Mouse (Mus musculus) small intestine, adult 2 months (tissue): Measurements from ENCODE around the gene Olfr983. TPM values are rescaled to one million over a fixed set of nuclear protein-coding genes. Genes with fewer than 3 reads are reported as not detected.

ENCODE experiments used
- H3K27ac ChIP-seq: fragments of 200-500 bp; 2 replicates; pipeline ENCODE4 v1.5.1; 2012; ENCODE audit warnings: low read depth, low read length, control low read depth, inconsistent platforms; ENCODE audit not compliant: insufficient read depth
- H3K27me3 ChIP-seq: fragments of 200-500 bp; 2 replicates; pipeline ENCODE4 v1.6.1; 2012; ENCODE audit warnings: mild to moderate bottlenecking, moderate library complexity, low read length, inconsistent platforms; ENCODE audit not compliant: control insufficient read depth, insufficient read depth
- H3K36me3 ChIP-seq: fragments of 200-500 bp; 2 replicates; pipeline ENCODE4 v1.6.1; 2012; ENCODE audit warnings: mild to moderate bottlenecking, low read length, control low read depth, inconsistent platforms; ENCODE audit not compliant: control insufficient read depth, insufficient read depth
- H3K4me1 ChIP-seq: fragments of 200-500 bp; 2 replicates; pipeline ENCODE4 v1.6.1; 2012; ENCODE audit warnings: low read length, inconsistent platforms, mixed read lengths; ENCODE audit not compliant: control insufficient read depth, insufficient read depth, insufficient read length
- H3K4me3 ChIP-seq: fragments of 200-500 bp; 2 replicates; pipeline ENCODE4 v1.5.1; 2012; ENCODE audit warnings: low read depth, mild to moderate bottlenecking, control low read depth, inconsistent platforms, low read length, moderate library complexity
- CTCF ChIP-seq: fragments of 200-500 bp; IDR thresholded peaks from 2 replicates; pipeline ENCODE4 v1.5.1; 2012; ENCODE audit warnings: low read depth, mild to moderate bottlenecking, control low read depth, inconsistent platforms, low read length, moderate library complexity, mixed read lengths; ENCODE audit not compliant: insufficient replicate concordance, insufficient read length; ENCODE audit errors: extremely low read depth
- POLR2A ChIP-seq: fragments of 200-500 bp; IDR thresholded peaks from 2 replicates; pipeline ENCODE4 v1.6.1; 2012; ENCODE audit warnings: low read depth, mild to moderate bottlenecking, control low read depth, inconsistent platforms, low read length, moderate library complexity
- WGBS: fragments of 180-500 bp; shearing (Covaris S2); methylation state at CpG from one replicate; pipeline ENCODE4 v1.1.7; 2018; 5-methylcytosine and 5-hydroxymethylcytosine counted together
- polyA plus RNA-seq: library from polyadenylated mRNA; depleted of rRNA; stranded (reverse); fragments of >200 nt; gene quantifications from 2 replicates; pipeline ENCODE4 v1.2.3, GENCODE M21; 2012; rRNA removed

Gene Olfr983
- polyA plus RNA-seq, 1 experiment: not detected

- WGBS: 15% methylated on average over 10 of the region's 10 CpGs
- no peak for TF ChIP-seq CTCF
- TF ChIP-seq POLR2A: no peak
These were observed 23.4 kb upstream of the Olfr983 start for GRCm38 (mm10) chr9:40116645-40117286.

DNA sequence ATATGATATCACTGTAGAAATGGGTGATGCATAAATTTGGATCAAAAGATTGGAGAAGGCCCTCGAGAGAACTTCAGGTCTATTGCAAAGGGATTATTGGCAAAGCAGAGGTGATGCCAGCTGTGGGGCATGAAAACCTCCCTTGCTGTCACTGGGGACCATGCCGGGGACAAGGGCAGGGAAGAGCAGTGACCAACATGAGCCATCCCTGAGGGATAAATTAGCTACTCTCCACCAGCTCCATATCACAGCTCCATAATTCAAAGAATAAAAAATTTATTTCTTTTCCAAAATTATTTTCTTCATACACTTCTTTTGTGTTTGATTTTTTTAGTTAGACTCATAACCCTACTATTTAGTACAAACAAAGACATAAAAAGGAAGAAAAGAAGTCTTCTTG lies 20.7 kb upstream of the Olfr983 start, which contains the start of gene Olfr984:
Gene Olfr984 (minus strand): TSS at position 101 of the 400 bp plus-strand sequence.
- Histone ChIP-seq H3K4me3 (no peak within 1 kb of the TSS), H3K4me1 (no peaks in the 10 kb centered on the region), H3K27me3 (no peaks in the 10 kb centered on the region), H3K27ac (no peak within 1 kb of the TSS), H3K36me3 (no peaks in the 10 kb centered on the region)
- TF ChIP-seq CTCF (no peak), POLR2A (no peak)
- 82% methylated on average over 2 of the region's 2 CpGs for WGBS

More at GRCm38 (mm10) chr9:40116645-40117286, 23.4 kb upstream of the Olfr983 start:
- Histone ChIP-seq H3K4me1 (no peaks in the 10 kb centered on the region), H3K27me3 (no peaks in the 10 kb centered on the region), H3K4me3 (no peak overlapping the region), H3K27ac (no peak overlapping the region), H3K36me3 (no peaks in the 10 kb centered on the region)

- 59% methylated on average over 3 of the region's 3 CpGs for WGBS
- Histone ChIP-seq H3K27ac (no peak overlapping the region), H3K36me3 (no peaks in the 10 kb centered on the region), H3K27me3 (no peaks in the 10 kb centered on the region), H3K4me1 (no peaks in the 10 kb centered on the region), H3K4me3 (no peak overlapping the region)
- TF ChIP-seq POLR2A: no peak
- TF ChIP-seq CTCF: no peak
These were observed 1.4 kb upstream of the Olfr983 start for GRCm38 (mm10) chr9:40094769-40095168.

DNA sequence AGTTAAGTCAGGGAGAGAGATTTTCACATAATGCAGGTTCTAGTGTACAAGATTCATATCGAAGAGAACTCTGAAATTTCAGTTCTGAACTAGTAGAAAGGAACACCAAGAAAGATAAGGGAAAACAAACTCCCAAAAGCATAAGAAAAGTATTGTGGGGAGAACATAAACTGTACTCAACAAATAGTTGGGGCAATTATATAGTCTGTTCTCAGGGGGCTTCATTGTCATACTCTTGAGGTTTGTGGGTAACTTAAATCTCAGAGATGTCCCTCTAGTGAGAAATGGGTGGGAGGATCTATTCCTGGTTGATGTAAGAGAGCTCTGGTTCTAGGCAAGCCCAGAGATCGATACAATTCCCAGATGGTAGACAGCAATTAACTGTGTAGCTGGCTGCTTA lies 19.9 kb downstream of the Olfr983 start, which contains the start of gene Olfr982:
Gene Olfr982 (plus strand): TSS at position 301 of the 400 bp plus-strand sequence.
- Histone ChIP-seq H3K27ac (no peak within 1 kb of the TSS), H3K4me1 (no peaks in the 10 kb centered on the region), H3K27me3 (no peaks in the 10 kb centered on the region), H3K4me3 (no peak within 1 kb of the TSS), H3K36me3 (no peaks in the 10 kb centered on the region)
- TF ChIP-seq POLR2A: no peak
- TF ChIP-seq CTCF: no peak
- WGBS: 77% methylated on average over 2 of the region's 2 CpGs

DNA sequence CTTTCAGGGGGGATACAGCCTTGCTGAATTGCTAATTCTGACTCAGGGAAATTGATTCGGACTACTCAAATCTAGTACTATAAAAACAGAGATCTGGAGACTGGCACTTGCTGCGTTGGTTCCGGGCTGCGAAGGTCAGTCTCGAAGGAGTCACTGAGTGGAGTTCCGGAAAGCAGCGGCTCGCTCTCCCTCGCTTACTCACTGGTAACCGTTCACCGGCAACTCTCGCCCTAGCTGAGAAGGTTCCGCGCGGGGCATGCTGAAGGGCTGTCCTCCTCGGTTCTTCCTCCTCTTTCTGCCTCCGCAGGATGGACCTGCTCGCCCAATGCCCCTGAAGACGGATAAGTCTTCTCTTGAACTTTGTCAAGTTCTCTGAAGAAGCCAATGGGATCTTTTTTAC lies 43.3 kb downstream of the Olfr983 start:
- Histone ChIP-seq H3K4me3 (no peak overlapping the region), H3K27ac (no peak overlapping the region), H3K36me3 (no peaks in the 10 kb centered on the region), H3K27me3 (no peaks in the 10 kb centered on the region), H3K4me1 (no peaks in the 10 kb centered on the region)
- 93% methylated on average over 19 of the region's 19 CpGs for WGBS
- TF ChIP-seq POLR2A (no peak), CTCF (no peak)

Other genes with a start within 250 kb of the Olfr983 start
- gene Olfr972, start 227.2 kb downstream of the Olfr983 start, polyA plus RNA-seq: not detected in 2 replicates
- gene Olfr229, start 186.3 kb downstream of the Olfr983 start, polyA plus RNA-seq: not detected in 2 replicates
- not detected in 2 replicates for gene Olfr974, start 156.1 kb downstream of the Olfr983 start, polyA plus RNA-seq
- gene Olfr975, start 141.5 kb downstream of the Olfr983 start, polyA plus RNA-seq: 0.03 TPM in 1 of 2 replicates, not detected in the other
- not detected in 2 replicates for gene Olfr976, start 132.5 kb downstream of the Olfr983 start, polyA plus RNA-seq
- not detected in 2 replicates for gene Olfr978, start 101.5 kb downstream of the Olfr983 start, polyA plus RNA-seq
- gene Olfr979, start 90.1 kb downstream of the Olfr983 start, polyA plus RNA-seq: not detected in 2 replicates
- not detected in 2 replicates for gene Olfr980, start 84.0 kb downstream of the Olfr983 start, polyA plus RNA-seq
- gene Olfr981, start 72.1 kb downstream of the Olfr983 start, polyA plus RNA-seq: not detected in 2 replicates
- gene Olfr982, start 19.8 kb downstream of the Olfr983 start, polyA plus RNA-seq: not detected in 2 replicates
- not detected in 2 replicates for gene Olfr984, start 20.6 kb upstream of the Olfr983 start, polyA plus RNA-seq
- not detected in 2 replicates for gene Olfr985, start 36.6 kb upstream of the Olfr983 start, polyA plus RNA-seq
- not detected in 2 replicates for gene Tmem225, start 54.5 kb upstream of the Olfr983 start, polyA plus RNA-seq
- gene Olfr986, start 87.3 kb upstream of the Olfr983 start, polyA plus RNA-seq: not detected in 2 replicates
- gene Zfp202, start 98.7 kb upstream of the Olfr983 start, polyA plus RNA-seq: 0.19 and 0.35 TPM in 2 replicates
- 0.13 and 0.43 TPM in 2 replicates for gene Scn3b, start 175.6 kb upstream of the Olfr983 start, polyA plus RNA-seq